Mouse (Mus musculus): ENCODE results near the gene Srd5a1. TPM values are rescaled to one million over a fixed set of nuclear protein-coding genes. Genes with fewer than 3 reads are reported as not detected.

Srd5a1 gene
- polyA plus RNA-seq, 1 experiment = 4.7 TPM

DNA sequence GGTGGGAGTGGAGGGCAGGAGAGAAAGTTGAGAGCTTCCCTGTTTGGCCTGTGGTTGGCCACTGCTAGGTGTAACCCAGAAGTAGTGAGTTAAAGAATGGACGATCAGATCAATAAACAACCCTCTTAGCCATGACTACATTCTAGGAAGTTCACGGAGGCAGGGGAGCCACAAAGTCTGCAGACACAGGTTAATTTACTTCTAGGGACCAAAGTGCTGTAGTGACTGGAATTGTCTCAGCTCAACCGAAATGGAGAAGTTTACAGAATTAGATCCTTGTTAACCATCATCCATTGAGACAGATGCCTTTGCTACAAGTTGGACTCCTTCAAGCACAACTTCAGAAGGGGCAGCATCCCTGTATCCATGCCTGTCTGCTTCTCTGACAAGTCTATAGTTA is 23.4 kb downstream of the Srd5a1 start:
- H3K36me3 ChIP-seq (ENCODE audit: control insufficient read depth, insufficient read depth) = no peaks in the 10 kb centered on the region
- H3K79me3 ChIP-seq (ENCODE audit: low read depth) = no peaks in the 10 kb centered on the region
- H3K79me2 ChIP-seq (ENCODE audit: control insufficient read depth, insufficient read depth) = no peaks in the 10 kb centered on the region
- no peak overlapping the region for H3ac ChIP-seq (ENCODE audit: control insufficient read depth, insufficient read length, low read depth)
- TF ChIP-seq FOSL1 (IDR thresholded peaks at IDR 0.05; ENCODE audit: insufficient read depth, low read length, poor library complexity, severe bottlenecking) (no peak), MYOG (IDR thresholded peaks at IDR 0.05; ENCODE audit: control insufficient read depth, extremely low read depth, insufficient read length) (no peak), CTCF (IDR thresholded peaks at IDR 0.05; ENCODE audit: control insufficient read depth, insufficient read depth, insufficient read length) (no peak), MYOD1 (IDR thresholded peaks at IDR 0.05; ENCODE audit: control insufficient read depth, insufficient read length, low read depth) (no peak), USF1 (IDR thresholded peaks at IDR 0.05; ENCODE audit: low read depth) (no peak), CEBPB (IDR thresholded peaks at IDR 0.05; ENCODE audit: low read depth) (no peak), MAX (IDR thresholded peaks at IDR 0.05) (no peak)
- no peak overlapping the region for H3K4me3 ChIP-seq (ENCODE audit: insufficient read depth, poor library complexity, severe bottlenecking)
- H3K27me3 ChIP-seq (ENCODE audit: control insufficient read depth, insufficient read depth, insufficient read length) = no peaks in the 10 kb centered on the region

DNA sequence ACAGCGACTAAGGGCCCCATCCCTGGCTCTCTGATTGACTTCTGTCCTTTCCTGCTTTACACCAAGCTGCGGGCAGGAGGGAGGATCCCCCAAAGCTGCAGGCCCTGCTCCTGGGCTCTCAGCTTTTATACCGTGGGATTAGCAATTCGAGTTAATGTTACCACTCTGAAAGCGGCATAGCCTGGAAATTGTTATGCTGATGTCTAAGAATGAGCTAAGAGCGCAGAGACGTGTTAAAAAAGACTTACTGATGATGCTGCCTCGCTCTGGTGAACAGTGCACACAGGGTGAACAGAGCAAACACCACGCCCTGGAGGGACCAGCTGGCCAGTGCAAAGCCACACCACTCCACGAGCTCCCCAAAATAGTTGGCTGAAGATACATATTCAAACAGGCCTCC is 24.9 kb downstream of the Srd5a1 start:
- Histone ChIP-seq H3K79me3 (ENCODE audit: low read depth) (no peaks in the 10 kb centered on the region), H3K36me3 (ENCODE audit: control insufficient read depth, insufficient read depth) (no peaks in the 10 kb centered on the region), H3ac (ENCODE audit: control insufficient read depth, insufficient read length, low read depth) (no peak overlapping the region), H3K27me3 (ENCODE audit: control insufficient read depth, insufficient read depth, insufficient read length) (no peaks in the 10 kb centered on the region), H3K4me3 (ENCODE audit: insufficient read depth, poor library complexity, severe bottlenecking) (no peak overlapping the region), H3K79me2 (ENCODE audit: control insufficient read depth, insufficient read depth) (no peaks in the 10 kb centered on the region)
- TF ChIP-seq CTCF (IDR thresholded peaks at IDR 0.05; ENCODE audit: control insufficient read depth, insufficient read depth, insufficient read length) = no peak
- no peak for TF ChIP-seq USF1 (IDR thresholded peaks at IDR 0.05; ENCODE audit: low read depth)
- TF ChIP-seq MAX (IDR thresholded peaks at IDR 0.05) = no peak
- no peak for TF ChIP-seq MYOD1 (IDR thresholded peaks at IDR 0.05; ENCODE audit: control insufficient read depth, insufficient read length, low read depth)
- TF ChIP-seq FOSL1 (IDR thresholded peaks at IDR 0.05; ENCODE audit: insufficient read depth, low read length, poor library complexity, severe bottlenecking) = no peak

DNA sequence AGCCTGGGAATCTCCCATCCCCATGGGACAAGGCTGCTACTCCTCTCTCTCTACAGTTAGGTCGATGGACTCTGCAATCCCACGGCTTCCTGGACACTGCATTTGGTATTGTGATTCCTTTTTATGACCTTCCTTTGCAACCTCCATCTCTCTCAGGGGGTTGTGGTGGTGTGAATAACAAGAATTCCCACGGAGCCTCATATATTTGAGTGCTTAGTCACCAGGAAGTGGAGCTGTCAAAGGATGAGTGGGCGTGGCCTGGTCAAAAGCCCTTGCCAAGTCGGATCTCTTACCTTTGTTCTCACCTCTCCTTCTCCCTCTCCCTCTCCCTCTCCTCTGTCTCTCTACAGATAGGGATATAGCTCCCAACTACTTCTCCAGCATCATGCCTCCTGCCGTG is 25.4 kb downstream of the Srd5a1 start:
- Histone ChIP-seq H3ac (ENCODE audit: control insufficient read depth, insufficient read length, low read depth) (no peak overlapping the region), H3K4me3 (ENCODE audit: insufficient read depth, poor library complexity, severe bottlenecking) (no peak overlapping the region), H3K79me2 (ENCODE audit: control insufficient read depth, insufficient read depth) (no peaks in the 10 kb centered on the region), H3K27me3 (ENCODE audit: control insufficient read depth, insufficient read depth, insufficient read length) (no peaks in the 10 kb centered on the region), H3K79me3 (ENCODE audit: low read depth) (no peaks in the 10 kb centered on the region), H3K36me3 (ENCODE audit: control insufficient read depth, insufficient read depth) (no peaks in the 10 kb centered on the region)
- TF ChIP-seq CEBPB (IDR thresholded peaks at IDR 0.05; ENCODE audit: low read depth) (no peak), MYOD1 (IDR thresholded peaks at IDR 0.05; ENCODE audit: control insufficient read depth, insufficient read length, low read depth) (no peak), CTCF (IDR thresholded peaks at IDR 0.05; ENCODE audit: control insufficient read depth, insufficient read depth, insufficient read length) (no peak), USF1 (IDR thresholded peaks at IDR 0.05; ENCODE audit: low read depth) (no peak), MYOG (IDR thresholded peaks at IDR 0.05; ENCODE audit: control insufficient read depth, extremely low read depth, insufficient read length) (no peak), MAX (IDR thresholded peaks at IDR 0.05) (no peak)

DNA sequence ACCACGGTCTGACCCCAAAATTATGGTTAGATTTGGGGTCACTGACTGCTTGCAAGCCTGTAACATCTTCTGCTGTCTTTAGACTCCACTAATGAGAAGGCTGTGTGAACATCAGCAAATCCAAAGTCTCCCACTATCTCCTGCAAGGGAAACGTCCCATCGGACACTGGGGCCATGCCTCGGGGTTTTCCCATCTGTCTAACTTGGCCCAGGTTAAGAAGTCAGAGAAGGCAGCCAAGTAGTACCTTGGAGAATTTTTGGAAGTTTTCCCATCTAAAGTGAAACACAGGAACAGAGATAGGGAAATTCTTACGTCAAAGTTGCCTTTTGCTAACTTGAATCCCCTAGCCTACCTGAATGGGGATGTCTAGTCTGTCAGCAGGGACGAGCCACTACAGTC is 27.7 kb downstream of the Srd5a1 start:
- Histone ChIP-seq H3ac (ENCODE audit: control insufficient read depth, insufficient read length, low read depth) (no peak overlapping the region), H3K36me3 (ENCODE audit: control insufficient read depth, insufficient read depth) (no peaks in the 10 kb centered on the region), H3K79me2 (ENCODE audit: control insufficient read depth, insufficient read depth) (no peaks in the 10 kb centered on the region), H3K27me3 (ENCODE audit: control insufficient read depth, insufficient read depth, insufficient read length) (no peaks in the 10 kb centered on the region), H3K4me3 (ENCODE audit: insufficient read depth, poor library complexity, severe bottlenecking) (no peak overlapping the region), H3K79me3 (ENCODE audit: low read depth) (no peaks in the 10 kb centered on the region)
- TF ChIP-seq MAX (IDR thresholded peaks at IDR 0.05) (no peak), CTCF (IDR thresholded peaks at IDR 0.05; ENCODE audit: control insufficient read depth, insufficient read depth, insufficient read length) (no peak), FOSL1 (IDR thresholded peaks at IDR 0.05; ENCODE audit: insufficient read depth, low read length, poor library complexity, severe bottlenecking) (no peak), CEBPB (IDR thresholded peaks at IDR 0.05; ENCODE audit: low read depth) (no peak), MYOD1 (IDR thresholded peaks at IDR 0.05; ENCODE audit: control insufficient read depth, insufficient read length, low read depth) (no peak), MYOG (IDR thresholded peaks at IDR 0.05; ENCODE audit: control insufficient read depth, extremely low read depth, insufficient read length) (no peak), USF1 (IDR thresholded peaks at IDR 0.05; ENCODE audit: low read depth) (no peak)

GRCm38 (mm10) chr13:69582411-69582810 is 28.8 kb downstream of the Srd5a1 start:
- Histone ChIP-seq H3K79me3 (ENCODE audit: low read depth) (no peaks in the 10 kb centered on the region), H3K27me3 (ENCODE audit: control insufficient read depth, insufficient read depth, insufficient read length) (no peaks in the 10 kb centered on the region), H3K79me2 (ENCODE audit: control insufficient read depth, insufficient read depth) (no peaks in the 10 kb centered on the region), H3K36me3 (ENCODE audit: control insufficient read depth, insufficient read depth) (no peaks in the 10 kb centered on the region), H3K4me3 (ENCODE audit: insufficient read depth, poor library complexity, severe bottlenecking) (no peak overlapping the region), H3ac (ENCODE audit: control insufficient read depth, insufficient read length, low read depth) (no peak overlapping the region)
- TF ChIP-seq USF1 (IDR thresholded peaks at IDR 0.05; ENCODE audit: low read depth) (no peak), MYOG (IDR thresholded peaks at IDR 0.05; ENCODE audit: control insufficient read depth, extremely low read depth, insufficient read length) (no peak), CTCF (IDR thresholded peaks at IDR 0.05; ENCODE audit: control insufficient read depth, insufficient read depth, insufficient read length) (no peak), MYOD1 (IDR thresholded peaks at IDR 0.05; ENCODE audit: control insufficient read depth, insufficient read length, low read depth) (no peak), CEBPB (IDR thresholded peaks at IDR 0.05; ENCODE audit: low read depth) (no peak), MAX (IDR thresholded peaks at IDR 0.05) (no peak), FOSL1 (IDR thresholded peaks at IDR 0.05; ENCODE audit: insufficient read depth, low read length, poor library complexity, severe bottlenecking) (no peak)

- Histone ChIP-seq H3K79me2 (ENCODE audit: control insufficient read depth, insufficient read depth) (no peaks in the 10 kb centered on the region), H3K79me3 (ENCODE audit: low read depth) (no peaks in the 10 kb centered on the region), H3K27me3 (ENCODE audit: control insufficient read depth, insufficient read depth, insufficient read length) (no peaks in the 10 kb centered on the region), H3K4me3 (ENCODE audit: insufficient read depth, poor library complexity, severe bottlenecking) (no peak overlapping the region), H3K36me3 (ENCODE audit: control insufficient read depth, insufficient read depth) (no peaks in the 10 kb centered on the region), H3ac (ENCODE audit: control insufficient read depth, insufficient read length, low read depth) (no peak overlapping the region)
- no peak for TF ChIP-seq MAX (IDR thresholded peaks at IDR 0.05)
- TF ChIP-seq MYOG (IDR thresholded peaks at IDR 0.05; ENCODE audit: control insufficient read depth, extremely low read depth, insufficient read length) = no peak
- TF ChIP-seq CTCF (IDR thresholded peaks at IDR 0.05; ENCODE audit: control insufficient read depth, insufficient read depth, insufficient read length) = no peak
- TF ChIP-seq CEBPB (IDR thresholded peaks at IDR 0.05; ENCODE audit: low read depth) = no peak
- no peak for TF ChIP-seq MYOD1 (IDR thresholded peaks at IDR 0.05; ENCODE audit: control insufficient read depth, insufficient read length, low read depth)
Observed at GRCm38 (mm10) chr13:69577181-69577834, 33.9 kb downstream of the Srd5a1 start.
